Mouse (Mus musculus) kidney, postnatal 0 days (tissue): ENCODE measurements around the gene Bcl2. TPM values are rescaled to one million over a fixed set of nuclear protein-coding genes. Genes with fewer than 3 reads are reported as not detected.

Experiments
- ATAC-seq: fragments of 200-750 bp; cut with Nextera tagmentation; replicated peaks from 2 replicates; pipeline ENCODE4 v1.8.0; 2017; ENCODE audit warnings: low read depth, moderate number of reproducible peaks, moderate TSS enrichment, moderate library complexity; ENCODE audit not compliant: low FRiP score
- DNase-seq: peaks from one replicate; pipeline ENCODE4 v3.0.0-alpha.2; 2016; ENCODE audit warnings: low spot score
- H3K27ac ChIP-seq: fragments of 300-500 bp; sonication (generic); 2 replicates; pipeline ENCODE4 v1.5.1; 2014; ENCODE audit warnings: mild to moderate bottlenecking
- H3K27me3 ChIP-seq: fragments of 300-500 bp; sonication (generic); 2 replicates; pipeline ENCODE4 v1.6.1; 2014; ENCODE audit warnings: low read length, mixed read lengths; ENCODE audit not compliant: insufficient read depth
- H3K36me3 ChIP-seq: fragments of 300-500 bp; sonication (generic); 2 replicates; pipeline ENCODE4 v1.6.1; 2014; ENCODE audit warnings: low read length, mixed read lengths; ENCODE audit not compliant: insufficient read depth
- H3K4me1 ChIP-seq: fragments of 300-500 bp; sonication (generic); replicated peaks from 2 replicates; pipeline ENCODE4 v1.6.1; 2014; ENCODE audit warnings: antibody characterized with exemption, low read length, mixed read lengths; ENCODE audit not compliant: insufficient read depth
- H3K4me2 ChIP-seq: fragments of 300-500 bp; sonication (generic); 2 replicates; pipeline ENCODE4 v1.6.1; 2014; ENCODE audit warnings: mild to moderate bottlenecking, low read length, moderate library complexity, mixed read lengths
- H3K4me3 ChIP-seq: fragments of 300-500 bp; sonication (generic); replicated peaks from 2 replicates; pipeline ENCODE4 v1.5.1; 2014; ENCODE audit warnings: low read depth, low read length
- H3K9ac ChIP-seq: fragments of 300-500 bp; sonication (generic); 2 replicates; pipeline ENCODE4 v1.6.1; 2014; ENCODE audit warnings: low read depth, low read length
- H3K9me3 ChIP-seq: fragments of 300-500 bp; sonication (generic); replicated peaks from 2 replicates; pipeline ENCODE4 v1.6.1; 2016; ENCODE audit warnings: low read length, inconsistent platforms, mixed read lengths
- CTCF ChIP-seq: IDR thresholded peaks from 2 replicates; pipeline ENCODE4 v1.5.1; 2016; ENCODE audit warnings: antibody characterized with exemption, low read depth, mild to moderate bottlenecking, moderate library complexity
- WGBS: fragments of 180-500 bp; shearing (Covaris S2); extraction: QIAGEN DNeasy Blood & Tissue Kit; methylation state at CpG from one replicate; pipeline ENCODE4 v1.1.7; 2014; 5-methylcytosine and 5-hydroxymethylcytosine counted together
- polyA plus RNA-seq: library from polyadenylated mRNA; unstranded; fragments of >200 nt; fragmentation: Nextera tagmentation; extraction: Ambion mirVana; gene quantifications from 2 replicates; pipeline ENCODE4 v1.2.1, GENCODE M21; 2015

The Bcl2 gene
- polyA plus RNA-seq, 1 experiment from 2014 or later = 11.7 TPM

GRCm38 (mm10) chr1:106682829-106683228 lies 31.2 kb downstream of the Bcl2 start:
- no peaks in the 10 kb centered on the region for H3K36me3 ChIP-seq
- H3K9ac ChIP-seq = no peak overlapping the region
- no peak overlapping the region for H3K4me2 ChIP-seq
- no peak for DNase-seq
- H3K27me3 ChIP-seq = no peaks in the 10 kb centered on the region
- 73% methylated on average over 3 of the region's 3 CpGs for WGBS
- peak overlapping the region; percentile 10; the same call in 1 of the 2 replicates for H3K27ac ChIP-seq
- TF ChIP-seq CTCF = no peak
- H3K4me3 ChIP-seq = no peak overlapping the region
- H3K9me3 ChIP-seq = no peaks in the 10 kb centered on the region
- ATAC-seq = no peak
- peaks cover 10% of the 10 kb centered on the region for H3K4me1 ChIP-seq

GRCm38 (mm10) chr1:106679800-106680515 lies 34.1 kb downstream of the Bcl2 start:
- Histone ChIP-seq H3K9ac (no peak overlapping the region), H3K27ac (no peak overlapping the region), H3K4me3 (no peak overlapping the region), H3K27me3 (no peaks in the 10 kb centered on the region), H3K9me3 (no peaks in the 10 kb centered on the region), H3K36me3 (no peaks in the 10 kb centered on the region), H3K4me1 (no peaks in the 10 kb centered on the region), H3K4me2 (no peak overlapping the region)
- peak; percentile 49 for DNase-seq
- ATAC-seq = no peak
- 30% methylated on average over 6 of the region's 6 CpGs for WGBS
- no peak for TF ChIP-seq CTCF

- TF ChIP-seq CTCF = no peak
- 74% methylated on average over 5 of the region's 5 CpGs for WGBS
These were observed 36.0 kb downstream of the Bcl2 start for GRCm38 (mm10) chr1:106678060-106678478.

GRCm38 (mm10) chr1:106666140-106667088 lies 47.7 kb downstream of the Bcl2 start:
- H3K9me3 ChIP-seq = no peaks in the 10 kb centered on the region
- H3K27ac ChIP-seq = peak overlapping the region; percentile 20; the same call in 1 of the 2 replicates
- peaks cover 7% of the 10 kb centered on the region; the same call in 1 of the 2 replicates for H3K4me1 ChIP-seq
- DNase-seq = peak; percentile 86
- no peak overlapping the region for H3K9ac ChIP-seq
- no peak overlapping the region for H3K4me2 ChIP-seq
- 18% methylated on average over 8 of the region's 8 CpGs for WGBS
- no peak overlapping the region for H3K4me3 ChIP-seq
- no peaks in the 10 kb centered on the region for H3K27me3 ChIP-seq
- peak; percentile 83 for ATAC-seq
- H3K36me3 ChIP-seq = no peaks in the 10 kb centered on the region
- no peak for TF ChIP-seq CTCF

More at GRCm38 (mm10) chr1:106678060-106678478, 36.0 kb downstream of the Bcl2 start:
- no peak for ATAC-seq
- Histone ChIP-seq H3K9ac (no peak overlapping the region), H3K4me3 (no peak overlapping the region), H3K4me1 (no peaks in the 10 kb centered on the region), H3K27me3 (no peaks in the 10 kb centered on the region), H3K4me2 (no peak overlapping the region), H3K27ac (no peak overlapping the region), H3K36me3 (no peaks in the 10 kb centered on the region), H3K9me3 (no peaks in the 10 kb centered on the region)
- DNase-seq = no peak

GRCm38 (mm10) chr1:106664978-106665377 lies 49.1 kb downstream of the Bcl2 start:
- no peak for TF ChIP-seq CTCF
- DNase-seq (no peak), ATAC-seq (no peak)
- H3K9ac ChIP-seq = no peak overlapping the region
- H3K4me2 ChIP-seq = no peak overlapping the region
- H3K4me3 ChIP-seq = no peak overlapping the region
- H3K36me3 ChIP-seq = no peaks in the 10 kb centered on the region
- no peak overlapping the region for H3K27ac ChIP-seq
- no peaks in the 10 kb centered on the region for H3K9me3 ChIP-seq
- WGBS = 88% methylated on average over 1 of the region's 1 CpGs
- H3K27me3 ChIP-seq = no peaks in the 10 kb centered on the region
- peaks cover 7% of the 10 kb centered on the region; the same call in 1 of the 2 replicates for H3K4me1 ChIP-seq

- ATAC-seq = no peak
- H3K9me3 ChIP-seq = no peaks in the 10 kb centered on the region
- DNase-seq = peak; percentile 43
- H3K27me3 ChIP-seq = no peaks in the 10 kb centered on the region
- no peak overlapping the region for H3K9ac ChIP-seq
- H3K36me3 ChIP-seq = no peaks in the 10 kb centered on the region
- no peak overlapping the region for H3K4me2 ChIP-seq
- H3K4me1 ChIP-seq = peaks cover 7% of the 10 kb centered on the region; the same call in 1 of the 2 replicates
- 45% methylated on average over 5 of the region's 5 CpGs for WGBS
- H3K27ac ChIP-seq = no peak overlapping the region
- H3K4me3 ChIP-seq = no peak overlapping the region
- no peak for TF ChIP-seq CTCF
These were observed 51.6 kb downstream of the Bcl2 start for GRCm38 (mm10) chr1:106662486-106662885.
